29 mouse cellular contexts compared by ENCODE assay signal in the genomic region with DNA sequence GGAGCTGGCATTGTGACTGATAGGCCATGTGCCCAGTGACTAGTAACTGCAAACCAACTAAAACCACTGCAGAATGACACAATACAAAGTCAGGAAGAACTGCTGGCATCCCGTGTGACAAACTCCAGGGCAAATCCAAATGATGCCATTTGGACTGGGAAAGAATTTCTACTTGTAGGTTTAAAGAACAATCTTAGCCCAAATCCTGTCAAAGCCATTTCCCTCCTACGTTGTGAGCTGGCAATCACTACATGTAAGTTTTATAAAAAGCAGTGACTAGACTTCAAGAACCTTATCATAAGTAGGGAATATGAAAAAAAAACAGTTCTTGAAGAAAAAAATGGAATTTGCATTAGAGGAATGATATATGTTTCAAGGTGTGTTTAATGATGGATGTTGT.
"Had no signal": no experiment of that assay in that cellular context is flagged by ENCODE, and none has a peak within 500 bp of the region (broad histone marks: within the 10 kb centered on the region; RNA-seq: fewer than 3 reads in every experiment).

No protein-coding gene starts in this region.

- ATAC-seq: forebrain, embryonic 13.5 days; forebrain, embryonic 14.5 days; forebrain, embryonic 15.5 days; forebrain, embryonic 16.5 days; forebrain, postnatal 0 days had no signal

- H3K27ac ChIP-seq: embryonic facial prominence, embryonic 10.5 days; embryonic facial prominence, embryonic 12.5 days; embryonic facial prominence, embryonic 13.5 days; embryonic facial prominence, embryonic 15.5 days; forebrain, embryonic 10.5 days; forebrain, embryonic 12.5 days; forebrain, embryonic 13.5 days; forebrain, embryonic 15.5 days; gastrocnemius, adult 2 months; heart, adult 2 months had no signal

- H3K9ac ChIP-seq: embryonic facial prominence, embryonic 12.5 days; embryonic facial prominence, embryonic 13.5 days; embryonic facial prominence, embryonic 15.5 days; forebrain, embryonic 12.5 days; forebrain, embryonic 13.5 days; forebrain, embryonic 15.5 days; forebrain, postnatal 0 days had no signal

- H3K9me3 ChIP-seq: embryonic facial prominence, embryonic 10.5 days; embryonic facial prominence, embryonic 12.5 days; embryonic facial prominence, embryonic 13.5 days; embryonic facial prominence, embryonic 15.5 days; forebrain, embryonic 10.5 days; forebrain, embryonic 12.5 days; forebrain, embryonic 13.5 days; forebrain, embryonic 15.5 days had no signal

- H3K4me3 ChIP-seq: embryonic facial prominence, embryonic 10.5 days; embryonic facial prominence, embryonic 12.5 days; embryonic facial prominence, embryonic 13.5 days; embryonic facial prominence, embryonic 15.5 days; erythroblast, embryonic 14.5 days; forebrain, embryonic 10.5 days; forebrain, embryonic 12.5 days; forebrain, embryonic 13.5 days; forebrain, embryonic 15.5 days; gastrocnemius, adult 2 months; heart, adult 2 months had no signal

- H3K4me2 ChIP-seq: embryonic facial prominence, embryonic 12.5 days; embryonic facial prominence, embryonic 13.5 days; embryonic facial prominence, embryonic 15.5 days; forebrain, embryonic 12.5 days; forebrain, embryonic 13.5 days; forebrain, embryonic 15.5 days had no signal

- DNase-seq: cerebellum, adult 2 months; cerebellum, adult 8-10 months; cerebellum, adult 9-10 months; cerebellum, adult 9-11 months; cerebellum, postnatal 10 days; cerebellum, postnatal 14 days; cerebellum, postnatal 25 days; cerebellum, postnatal 36 days; embryo, embryonic 11 days; forebrain, postnatal 0 days; gastrocnemius, adult 2 months; gastrocnemius, postnatal 10 days; gastrocnemius, postnatal 14 days; gastrocnemius, postnatal 25 days; gastrocnemius, postnatal 36 days; heart, adult 11 months; heart, adult 18-20 months; heart, adult 2 months had no signal

- H3K27me3 ChIP-seq: embryonic facial prominence, embryonic 12.5 days; embryonic facial prominence, embryonic 13.5 days; embryonic facial prominence, embryonic 15.5 days; forebrain, embryonic 12.5 days; forebrain, embryonic 13.5 days; forebrain, embryonic 15.5 days had no signal

- H3K4me1 ChIP-seq: embryonic facial prominence, embryonic 10.5 days; embryonic facial prominence, embryonic 12.5 days; embryonic facial prominence, embryonic 13.5 days; embryonic facial prominence, embryonic 15.5 days; forebrain, embryonic 10.5 days; forebrain, embryonic 12.5 days; forebrain, embryonic 13.5 days; forebrain, embryonic 15.5 days had no signal

- H3K36me3 ChIP-seq: embryonic facial prominence, embryonic 10.5 days; embryonic facial prominence, embryonic 12.5 days; embryonic facial prominence, embryonic 13.5 days; embryonic facial prominence, embryonic 15.5 days; forebrain, embryonic 10.5 days; forebrain, embryonic 12.5 days; forebrain, embryonic 15.5 days had no signal
